Mouse (Mus musculus): ENCODE data around the gene Dixdc1. TPM values are rescaled to one million over a fixed set of nuclear protein-coding genes. Genes with fewer than 3 reads are reported as not detected.

Gene Dixdc1
- 10 to 100 TPM; 12.6 to 14.8 TPM for total RNA-seq (2021)
- long read RNA-seq, experiment 1, full-length matches to known transcripts: 2 of 12 reads
- long read RNA-seq, experiment 1, partial matches to known transcripts: 1 of 12 reads
- long read RNA-seq, experiment 1, other reads (novel, unspliced or antisense): 9 of 12 reads
- long read RNA-seq, experiment 2, full-length matches to known transcripts: 5 of 15 reads
- long read RNA-seq, experiment 2, partial matches to known transcripts: 1 of 15 reads
- long read RNA-seq, experiment 2, other reads (novel, unspliced or antisense): 9 of 15 reads

- DNase-seq (ENCODE audit: low spot score in 2 of 2): peak; percentile 89 to 91
These were observed at the start of gene Dixdc1 for GRCm38 (mm10) chr9:50738914-50739870. Dixdc1 (minus strand) TSS chr9:50739517.

GRCm38 (mm10) chr9:50782155-50782554, 42.8 kb upstream of the Dixdc1 start:
- DNase-seq (ENCODE audit: low spot score in 2 of 2): no peak

GRCm38 (mm10) chr9:50776162-50776760, 36.9 kb upstream of the Dixdc1 start:
- DNase-seq (ENCODE audit: low spot score in 2 of 2): no peak

DNA sequence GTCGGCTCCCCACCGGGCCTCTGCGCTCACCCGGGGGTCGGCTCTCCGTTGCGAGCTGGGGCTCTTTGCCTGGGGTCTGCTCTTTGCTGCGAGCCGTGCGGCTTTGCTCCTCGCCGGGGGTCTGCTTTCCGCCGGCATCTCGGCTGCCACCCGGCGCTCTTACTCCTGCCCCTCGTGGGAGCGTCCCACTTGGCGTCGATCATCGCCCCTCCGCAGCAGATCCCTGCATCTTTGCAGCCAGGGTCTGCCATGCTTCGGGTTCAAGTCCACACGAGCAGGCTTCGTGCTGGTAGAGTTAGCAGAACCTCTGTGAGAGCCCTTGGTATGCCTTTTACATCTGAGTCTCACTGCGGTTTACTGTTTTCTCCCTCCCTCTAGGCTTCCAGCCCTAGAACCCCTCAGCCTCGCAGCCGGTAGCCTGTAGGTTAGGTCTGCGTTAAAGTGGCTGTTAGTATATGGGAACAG, 36.4 kb upstream of the Dixdc1 start:
- no peak for DNase-seq (ENCODE audit: low spot score in 2 of 2)

- peak; percentile 80 to 92 for DNase-seq (ENCODE audit: low spot score in 2 of 2)
These were observed 35.8 kb upstream of the Dixdc1 start, which contains the start of the genes Alg9 and 1110032A03Rik for GRCm38 (mm10) chr9:50774991-50775612. Alg9 (plus strand) TSS chr9:50775019. 1110032A03Rik (minus strand) TSS chr9:50775520.

DNA sequence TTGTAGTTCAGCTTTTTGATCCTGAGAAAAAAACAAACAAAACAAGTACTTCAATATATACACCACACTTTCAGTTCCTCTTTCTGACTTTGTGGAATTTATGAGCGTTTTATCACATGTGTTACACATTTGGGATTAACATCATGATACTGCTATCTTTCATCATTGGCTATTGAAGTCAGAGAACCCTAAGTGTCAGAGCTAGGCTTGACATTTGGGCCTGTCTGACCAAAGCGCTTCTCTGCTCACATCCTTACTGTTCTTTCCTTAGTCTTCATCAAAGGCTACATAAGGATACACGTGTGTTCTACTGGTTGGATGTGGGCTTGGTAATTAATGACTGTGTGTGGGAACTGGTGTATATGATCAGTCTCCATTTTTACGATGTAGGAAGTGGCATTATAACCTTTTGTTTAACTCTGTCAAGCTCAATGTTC, 34.7 kb upstream of the Dixdc1 start:
- no peak for DNase-seq (ENCODE audit: low spot score in 2 of 2)

DNA sequence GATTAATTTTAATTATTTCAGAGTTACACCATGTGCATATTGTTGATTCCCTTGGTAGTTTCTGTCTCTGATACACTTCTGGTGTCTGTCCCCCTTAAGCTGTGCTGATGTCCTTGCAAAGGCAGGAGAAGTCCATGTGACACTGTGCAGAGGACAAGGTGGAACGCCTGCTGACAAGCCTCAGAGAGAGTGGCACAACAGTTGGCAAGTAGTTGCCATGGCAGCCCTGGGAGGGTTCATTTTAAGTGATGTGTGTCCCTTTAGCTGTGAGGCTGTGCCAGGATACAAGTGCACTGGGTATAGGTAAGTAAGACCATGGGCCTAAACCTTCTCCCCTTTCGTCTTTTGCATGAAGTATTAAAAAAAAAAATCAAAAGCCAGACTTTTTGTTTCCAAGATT, 30.7 kb upstream of the Dixdc1 start:
- DNase-seq (ENCODE audit: low spot score in 2 of 2): no peak

DNA sequence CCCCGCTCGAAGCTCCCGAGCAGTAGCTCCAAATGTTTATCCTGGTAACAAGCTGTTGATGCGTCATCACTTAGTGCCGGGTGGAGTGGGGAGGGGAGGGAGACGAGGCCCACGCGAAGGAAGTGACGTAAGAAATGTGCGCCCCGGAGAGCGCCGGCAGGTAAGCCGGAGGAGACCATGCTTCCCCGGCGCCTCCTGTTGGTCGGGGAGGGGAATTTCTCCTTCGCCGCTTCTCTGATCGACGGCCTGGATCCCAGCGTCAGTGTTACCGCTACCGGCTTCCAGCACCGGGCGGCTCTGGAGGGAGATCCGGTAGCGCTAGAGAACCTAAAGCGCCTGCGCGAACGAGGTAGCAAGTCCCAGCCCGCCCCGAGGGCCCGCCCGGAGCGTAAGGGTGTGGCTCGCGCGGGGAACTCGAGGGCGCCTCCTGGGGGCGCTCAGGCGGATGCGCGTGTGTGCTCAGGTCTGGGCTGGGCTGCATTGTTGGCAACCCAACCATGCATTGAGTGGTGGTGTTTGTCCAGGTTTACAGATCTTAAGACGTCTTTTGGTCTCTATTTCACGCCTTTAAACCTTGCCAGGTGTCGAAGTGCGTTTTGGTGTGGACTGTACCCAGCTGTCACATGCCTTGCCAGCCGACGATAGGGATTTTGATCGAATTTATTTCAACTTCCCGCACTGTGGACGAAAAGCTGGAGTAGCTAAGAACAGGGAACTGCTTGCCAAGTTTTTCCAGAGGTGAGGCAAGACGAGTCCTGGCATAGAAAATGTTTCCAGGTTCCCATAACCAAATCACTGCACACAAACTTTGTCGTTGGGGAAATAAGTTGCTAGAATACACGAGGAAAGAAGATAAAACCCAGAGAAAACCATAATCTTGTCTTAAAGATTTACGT, 29.0 kb upstream of the Dixdc1 start, which contains the start of gene Fdxacb1:
Gene Fdxacb1, plus strand, starts transcription at position 130 of the 896 bp plus-strand sequence.
- peak; percentile 88 to 96 for DNase-seq (ENCODE audit: low spot score in 2 of 2)

DNA sequence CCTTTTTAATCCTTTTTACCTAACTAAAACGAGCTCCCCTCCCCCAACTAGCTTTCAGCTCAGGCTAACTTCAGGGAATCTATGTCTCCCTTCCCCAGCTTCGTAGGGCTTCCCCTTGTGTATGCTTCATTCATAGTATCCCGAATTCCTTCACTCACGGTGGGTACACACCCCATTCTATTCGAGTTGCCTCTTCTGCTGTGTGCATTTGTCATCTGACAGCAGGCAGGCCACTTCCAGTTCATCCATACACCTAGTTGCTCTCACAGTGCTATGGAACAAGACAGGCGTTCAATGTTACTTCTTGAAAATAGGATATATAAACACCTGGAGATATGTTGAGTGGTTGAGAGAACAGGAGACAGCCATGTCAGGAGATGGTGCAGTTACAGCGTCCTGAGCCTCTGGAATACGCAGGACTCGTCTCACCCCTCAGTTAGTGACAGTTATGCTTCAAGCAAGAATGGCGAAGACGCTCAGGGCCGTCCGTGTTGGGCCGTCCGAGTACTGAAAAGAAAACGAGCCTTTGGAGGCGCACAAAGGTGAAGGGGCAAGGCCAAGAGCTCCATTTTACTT, 28.3 kb upstream of the Dixdc1 start:
- DNase-seq (ENCODE audit: low spot score in 2 of 2): no peak

DNA sequence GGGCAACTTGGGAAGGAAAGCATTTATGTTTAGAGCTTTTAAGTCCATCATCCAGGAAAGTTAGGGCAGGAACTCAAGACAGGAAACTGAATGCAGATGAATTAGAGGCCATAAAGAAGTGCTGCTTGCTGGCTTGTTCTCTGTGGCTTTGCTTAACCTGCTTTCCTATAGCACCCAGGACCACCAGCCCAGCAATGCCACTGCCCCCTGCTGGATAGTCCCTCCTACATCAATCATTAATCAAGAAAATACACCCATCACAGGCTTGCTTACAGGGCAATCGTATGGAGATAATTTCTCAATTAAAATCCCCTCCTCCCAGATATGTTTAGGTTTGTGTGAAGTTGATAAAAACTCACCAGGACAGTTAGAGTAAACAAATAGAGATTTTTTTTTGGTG, 24.0 kb upstream of the Dixdc1 start:
- no peak for DNase-seq (ENCODE audit: low spot score in 2 of 2)

GRCm38 (mm10) chr9:50761520-50762243, 22.4 kb upstream of the Dixdc1 start:
- no peak for DNase-seq (ENCODE audit: low spot score in 2 of 2)

- DNase-seq (ENCODE audit: low spot score in 2 of 2): no peak
These were observed 17.4 kb upstream of the Dixdc1 start for GRCm38 (mm10) chr9:50756711-50757110.

GRCm38 (mm10) chr9:50753947-50754346, 14.6 kb upstream of the Dixdc1 start:
- no peak for DNase-seq (ENCODE audit: low spot score in 2 of 2)

DNA sequence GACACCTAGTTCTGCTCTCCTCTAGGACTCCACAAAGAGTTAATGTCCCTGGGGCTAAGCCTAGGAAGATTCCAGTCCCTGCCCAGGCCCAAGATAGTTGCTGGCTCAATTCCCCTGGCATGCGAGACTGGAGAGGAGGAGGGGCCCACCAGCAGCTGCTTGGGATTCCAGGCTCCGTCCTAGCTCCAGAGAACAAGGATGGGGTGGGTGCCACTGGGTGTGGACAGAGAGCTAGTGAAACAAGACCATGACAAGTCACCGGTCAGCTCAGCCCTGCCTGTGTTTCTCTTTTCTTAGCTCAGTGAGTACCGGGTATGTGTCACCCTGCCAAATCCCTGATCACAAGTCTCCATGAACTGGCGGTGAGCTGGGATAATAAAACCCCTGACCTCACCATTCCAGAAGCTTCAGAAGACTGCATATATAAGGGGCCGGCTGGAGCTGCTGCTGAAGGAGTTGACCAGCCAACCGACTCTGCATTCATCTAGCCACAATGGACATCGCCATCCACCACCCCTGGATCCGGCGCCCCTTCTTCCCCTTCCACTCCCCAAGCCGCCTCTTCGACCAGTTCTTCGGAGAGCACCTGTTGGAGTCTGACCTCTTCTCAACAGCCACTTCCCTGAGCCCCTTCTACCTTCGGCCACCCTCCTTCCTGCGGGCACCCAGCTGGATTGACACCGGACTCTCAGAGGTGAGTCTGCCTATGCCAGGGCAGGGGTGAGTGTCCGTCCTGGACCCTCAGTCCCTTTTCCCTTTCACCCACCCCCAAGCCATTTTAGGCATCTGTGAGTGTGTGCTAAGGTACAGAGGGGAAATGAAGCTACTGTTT, 13.7 kb upstream of the Dixdc1 start:
- peak; percentile 72 to 89 for DNase-seq (ENCODE audit: low spot score in 2 of 2)

DNA sequence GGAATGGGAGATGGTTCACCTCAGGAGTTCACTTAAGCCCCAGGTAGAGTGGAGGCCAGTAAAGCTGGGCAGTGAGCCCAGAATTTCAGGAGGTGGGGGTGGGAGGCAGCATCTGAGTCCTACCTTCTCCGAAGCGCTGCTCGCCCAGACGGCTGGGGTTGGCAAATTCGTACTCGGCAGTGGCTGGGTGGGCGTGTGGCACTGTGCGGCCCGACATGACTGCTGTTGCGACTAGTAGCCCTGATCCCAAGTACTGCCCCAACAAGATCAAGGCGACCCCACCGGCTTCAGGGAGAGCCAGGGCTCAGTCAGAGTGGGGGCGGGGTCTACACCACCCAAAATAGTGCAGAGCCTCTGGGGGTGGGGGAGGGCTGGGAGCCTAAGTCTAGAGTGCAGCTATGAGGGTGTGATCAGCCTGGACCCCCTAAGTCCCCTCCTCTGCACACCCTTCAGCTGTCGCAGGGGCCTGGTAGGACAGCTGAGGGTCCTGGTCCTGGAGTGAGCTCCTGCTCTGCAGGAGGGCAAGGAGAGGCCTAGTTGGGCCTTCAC, 12.8 kb upstream of the Dixdc1 start, which contains the start of gene Hspb2:
Gene Hspb2, minus strand, starts transcription at position 301 of the 549 bp plus-strand sequence.
- peak in 1 of 2 experiments; percentile 51 for DNase-seq (ENCODE audit: low spot score in 2 of 2)

DNA sequence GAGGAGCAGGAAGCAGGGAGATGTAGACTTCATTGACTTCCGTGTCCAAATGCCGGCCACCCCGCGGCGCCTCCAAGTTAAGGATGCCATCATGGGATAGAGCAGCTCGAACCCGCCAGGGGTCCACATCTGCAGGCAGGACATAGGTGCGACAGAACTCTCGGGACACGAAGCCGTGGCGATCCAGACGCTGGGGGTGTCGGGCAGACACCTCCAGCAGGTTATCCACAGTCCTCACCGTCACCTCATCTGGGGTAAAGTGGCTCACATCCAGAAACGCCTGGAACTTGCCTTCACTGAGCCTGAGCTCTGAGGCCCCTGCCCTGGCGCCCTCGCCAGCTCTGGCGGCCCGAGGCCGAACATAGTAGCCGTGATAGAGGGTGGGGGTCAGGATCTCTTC, 12.0 kb upstream of the Dixdc1 start, which contains the start of gene Cryab:
Gene Cryab, plus strand, starts transcription at position 3 of the 400 bp plus-strand sequence.
- peak in 1 of 2 experiments; percentile 16 for DNase-seq (ENCODE audit: low spot score in 2 of 2)

DNA sequence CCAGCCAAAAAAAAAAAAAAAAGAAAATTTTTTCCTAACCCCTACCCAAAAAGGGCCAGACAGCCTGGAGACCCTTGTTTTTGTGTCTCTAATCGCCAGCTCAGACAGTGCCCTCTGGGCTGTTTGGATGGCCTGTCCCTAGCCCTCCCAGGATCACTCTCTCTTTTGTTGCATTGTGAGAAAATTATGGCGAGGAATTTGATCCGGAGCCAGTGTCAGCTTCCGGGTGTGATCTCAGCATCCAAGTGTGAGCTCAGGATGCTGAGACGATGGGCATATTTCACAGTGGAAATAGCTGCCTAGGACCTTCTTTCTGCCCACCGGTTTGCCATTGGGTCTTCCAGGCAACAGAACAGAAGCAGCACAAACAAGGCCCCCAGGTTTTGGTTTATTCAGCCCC, 11.4 kb upstream of the Dixdc1 start:
- no peak for DNase-seq (ENCODE audit: low spot score in 2 of 2)

Measured in gastrocnemius, postnatal 4 days (tissue).